Mouse (Mus musculus): Measurements from ENCODE around the gene Retreg1. TPM values are rescaled to one million over a fixed set of nuclear protein-coding genes. Genes with fewer than 3 reads are reported as not detected.

The Retreg1 gene
- polyA plus RNA-seq, 1 experiment from 2014 or later = 2.2 TPM

- ATAC-seq (replicated peaks; ENCODE audit: low FRiP score) (no peak), DNase-seq (ENCODE audit: low spot score) (no peak)
- WGBS = 93% methylated on average over 7 of the region's 7 CpGs
- no peaks in the 10 kb centered on the region for H3K36me3 ChIP-seq (ENCODE audit: control insufficient read depth, insufficient read depth, low read length)
- no peaks in the 10 kb centered on the region for H3K27me3 ChIP-seq (ENCODE audit: control insufficient read depth, insufficient read depth, low read length)
- H3K9me3 ChIP-seq (ENCODE audit: control insufficient read depth, low read length) = no peaks in the 10 kb centered on the region
- no peak overlapping the region for H3K4me2 ChIP-seq (ENCODE audit: low read depth, low read length, severe bottlenecking)
- no peak overlapping the region for H3K27ac ChIP-seq (ENCODE audit: low read depth, low read length)
- H3K9ac ChIP-seq (ENCODE audit: low read length) = no peak overlapping the region
- H3K4me1 ChIP-seq (replicated peaks; ENCODE audit: control insufficient read depth, insufficient read depth, low read length) = no peaks in the 10 kb centered on the region
- H3K4me3 ChIP-seq (ENCODE audit: low read depth, low read length) = no peak overlapping the region
These were observed 69.9 kb downstream of the Retreg1 start for GRCm38 (mm10) chr15:25912911-25913310.

GRCm38 (mm10) chr15:25913659-25914058 is 70.7 kb downstream of the Retreg1 start:
- no peaks in the 10 kb centered on the region for H3K36me3 ChIP-seq (ENCODE audit: control insufficient read depth, insufficient read depth, low read length)
- H3K4me1 ChIP-seq (replicated peaks; ENCODE audit: control insufficient read depth, insufficient read depth, low read length) = no peaks in the 10 kb centered on the region
- DNase-seq (ENCODE audit: low spot score) (no peak), ATAC-seq (replicated peaks; ENCODE audit: low FRiP score) (no peak)
- WGBS = 85% methylated on average over 9 of the region's 9 CpGs
- no peak overlapping the region for H3K9ac ChIP-seq (ENCODE audit: low read length)
- H3K4me2 ChIP-seq (ENCODE audit: low read depth, low read length, severe bottlenecking) = no peak overlapping the region
- H3K27me3 ChIP-seq (ENCODE audit: control insufficient read depth, insufficient read depth, low read length) = no peaks in the 10 kb centered on the region
- H3K9me3 ChIP-seq (ENCODE audit: control insufficient read depth, low read length) = no peaks in the 10 kb centered on the region
- H3K27ac ChIP-seq (ENCODE audit: low read depth, low read length) = no peak overlapping the region
- no peak overlapping the region for H3K4me3 ChIP-seq (ENCODE audit: low read depth, low read length)

GRCm38 (mm10) chr15:25914160-25914559 is 71.2 kb downstream of the Retreg1 start:
- H3K9ac ChIP-seq (ENCODE audit: low read length) = no peak overlapping the region
- no peaks in the 10 kb centered on the region for H3K27me3 ChIP-seq (ENCODE audit: control insufficient read depth, insufficient read depth, low read length)
- ATAC-seq (replicated peaks; ENCODE audit: low FRiP score) (no peak), DNase-seq (ENCODE audit: low spot score) (no peak)
- no peak overlapping the region for H3K27ac ChIP-seq (ENCODE audit: low read depth, low read length)
- no peak overlapping the region for H3K4me2 ChIP-seq (ENCODE audit: low read depth, low read length, severe bottlenecking)
- no peaks in the 10 kb centered on the region for H3K4me1 ChIP-seq (replicated peaks; ENCODE audit: control insufficient read depth, insufficient read depth, low read length)
- H3K9me3 ChIP-seq (ENCODE audit: control insufficient read depth, low read length) = no peaks in the 10 kb centered on the region
- H3K36me3 ChIP-seq (ENCODE audit: control insufficient read depth, insufficient read depth, low read length) = no peaks in the 10 kb centered on the region
- H3K4me3 ChIP-seq (ENCODE audit: low read depth, low read length) = no peak overlapping the region
- 92% methylated on average over 4 of the region's 4 CpGs for WGBS

- H3K27me3 ChIP-seq (ENCODE audit: control insufficient read depth, insufficient read depth, low read length) = no peaks in the 10 kb centered on the region
- WGBS = 63% methylated on average over 10 of the region's 10 CpGs
- no peak overlapping the region for H3K4me2 ChIP-seq (ENCODE audit: low read depth, low read length, severe bottlenecking)
- no peak for ATAC-seq (replicated peaks; ENCODE audit: low FRiP score)
- H3K27ac ChIP-seq (ENCODE audit: low read depth, low read length) = no peak overlapping the region
- no peaks in the 10 kb centered on the region for H3K4me1 ChIP-seq (replicated peaks; ENCODE audit: control insufficient read depth, insufficient read depth, low read length)
- no peaks in the 10 kb centered on the region for H3K9me3 ChIP-seq (ENCODE audit: control insufficient read depth, low read length)
- H3K36me3 ChIP-seq (ENCODE audit: control insufficient read depth, insufficient read depth, low read length) = no peaks in the 10 kb centered on the region
- no peak overlapping the region for H3K4me3 ChIP-seq (ENCODE audit: low read depth, low read length)
- DNase-seq (ENCODE audit: low spot score) = no peak
- no peak overlapping the region for H3K9ac ChIP-seq (ENCODE audit: low read length)
These were observed 72.0 kb downstream of the Retreg1 start for GRCm38 (mm10) chr15:25915013-25915412.

- no peaks in the 10 kb centered on the region for H3K36me3 ChIP-seq (ENCODE audit: control insufficient read depth, insufficient read depth, low read length)
- no peak for ATAC-seq (replicated peaks; ENCODE audit: low FRiP score)
- no peak overlapping the region for H3K9ac ChIP-seq (ENCODE audit: low read length)
- H3K4me1 ChIP-seq (replicated peaks; ENCODE audit: control insufficient read depth, insufficient read depth, low read length) = no peaks in the 10 kb centered on the region
- DNase-seq (ENCODE audit: low spot score) = no peak
- 62% methylated on average over 11 of the region's 11 CpGs for WGBS
- H3K9me3 ChIP-seq (ENCODE audit: control insufficient read depth, low read length) = no peaks in the 10 kb centered on the region
- no peaks in the 10 kb centered on the region for H3K27me3 ChIP-seq (ENCODE audit: control insufficient read depth, insufficient read depth, low read length)
- H3K4me2 ChIP-seq (ENCODE audit: low read depth, low read length, severe bottlenecking) = no peak overlapping the region
- no peak overlapping the region for H3K27ac ChIP-seq (ENCODE audit: low read depth, low read length)
- H3K4me3 ChIP-seq (ENCODE audit: low read depth, low read length) = no peak overlapping the region
These were observed 72.7 kb downstream of the Retreg1 start for GRCm38 (mm10) chr15:25915574-25916205.

GRCm38 (mm10) chr15:25916252-25916651 is 73.3 kb downstream of the Retreg1 start:
- DNase-seq (ENCODE audit: low spot score) (no peak), ATAC-seq (replicated peaks; ENCODE audit: low FRiP score) (no peak)
- H3K4me3 ChIP-seq (ENCODE audit: low read depth, low read length) = no peak overlapping the region
- H3K27me3 ChIP-seq (ENCODE audit: control insufficient read depth, insufficient read depth, low read length) = no peaks in the 10 kb centered on the region
- no peak overlapping the region for H3K9ac ChIP-seq (ENCODE audit: low read length)
- no peak overlapping the region for H3K27ac ChIP-seq (ENCODE audit: low read depth, low read length)
- no peaks in the 10 kb centered on the region for H3K9me3 ChIP-seq (ENCODE audit: control insufficient read depth, low read length)
- 70% methylated on average over 2 of the region's 2 CpGs for WGBS
- H3K36me3 ChIP-seq (ENCODE audit: control insufficient read depth, insufficient read depth, low read length) = no peaks in the 10 kb centered on the region
- H3K4me2 ChIP-seq (ENCODE audit: low read depth, low read length, severe bottlenecking) = no peak overlapping the region
- H3K4me1 ChIP-seq (replicated peaks; ENCODE audit: control insufficient read depth, insufficient read depth, low read length) = no peaks in the 10 kb centered on the region

GRCm38 (mm10) chr15:25918641-25919040 is 75.7 kb downstream of the Retreg1 start:
- no peak for DNase-seq (ENCODE audit: low spot score)
- Histone ChIP-seq H3K4me1 (replicated peaks; ENCODE audit: control insufficient read depth, insufficient read depth, low read length) (no peaks in the 10 kb centered on the region), H3K9me3 (ENCODE audit: control insufficient read depth, low read length) (no peaks in the 10 kb centered on the region), H3K4me2 (ENCODE audit: low read depth, low read length, severe bottlenecking) (no peak overlapping the region), H3K36me3 (ENCODE audit: control insufficient read depth, insufficient read depth, low read length) (no peaks in the 10 kb centered on the region), H3K27me3 (ENCODE audit: control insufficient read depth, insufficient read depth, low read length) (no peaks in the 10 kb centered on the region), H3K27ac (ENCODE audit: low read depth, low read length) (no peak overlapping the region), H3K4me3 (ENCODE audit: low read depth, low read length) (no peak overlapping the region), H3K9ac (ENCODE audit: low read length) (no peak overlapping the region)
- no peak for ATAC-seq (replicated peaks; ENCODE audit: low FRiP score)
- WGBS = 92% methylated on average over 7 of the region's 7 CpGs

- Histone ChIP-seq H3K9ac (ENCODE audit: low read length) (no peak overlapping the region), H3K4me3 (ENCODE audit: low read depth, low read length) (no peak overlapping the region), H3K4me2 (ENCODE audit: low read depth, low read length, severe bottlenecking) (no peak overlapping the region), H3K27me3 (ENCODE audit: control insufficient read depth, insufficient read depth, low read length) (no peaks in the 10 kb centered on the region), H3K9me3 (ENCODE audit: control insufficient read depth, low read length) (no peaks in the 10 kb centered on the region), H3K4me1 (replicated peaks; ENCODE audit: control insufficient read depth, insufficient read depth, low read length) (no peaks in the 10 kb centered on the region), H3K27ac (ENCODE audit: low read depth, low read length) (no peak overlapping the region), H3K36me3 (ENCODE audit: control insufficient read depth, insufficient read depth, low read length) (no peaks in the 10 kb centered on the region)
- DNase-seq (ENCODE audit: low spot score) (no peak), ATAC-seq (replicated peaks; ENCODE audit: low FRiP score) (no peak)
- WGBS = 84% methylated on average over 4 of the region's 4 CpGs
These were observed 77.0 kb downstream of the Retreg1 start for GRCm38 (mm10) chr15:25919995-25920394.

- Histone ChIP-seq H3K9ac (ENCODE audit: low read length) (no peak overlapping the region), H3K27me3 (ENCODE audit: control insufficient read depth, insufficient read depth, low read length) (no peaks in the 10 kb centered on the region), H3K4me3 (ENCODE audit: low read depth, low read length) (no peak overlapping the region), H3K4me1 (replicated peaks; ENCODE audit: control insufficient read depth, insufficient read depth, low read length) (no peaks in the 10 kb centered on the region), H3K4me2 (ENCODE audit: low read depth, low read length, severe bottlenecking) (no peak overlapping the region), H3K36me3 (ENCODE audit: control insufficient read depth, insufficient read depth, low read length) (no peaks in the 10 kb centered on the region), H3K27ac (ENCODE audit: low read depth, low read length) (no peak overlapping the region), H3K9me3 (ENCODE audit: control insufficient read depth, low read length) (no peaks in the 10 kb centered on the region)
- DNase-seq (ENCODE audit: low spot score) = no peak
- 96% methylated on average over 6 of the region's 6 CpGs for WGBS
- no peak for ATAC-seq (replicated peaks; ENCODE audit: low FRiP score)
These were observed 77.9 kb downstream of the Retreg1 start for GRCm38 (mm10) chr15:25920886-25921285.

Data from forebrain, embryonic 11.5 days (tissue).